Mouse (Mus musculus) stomach, embryonic 16.5 days (tissue): Measurements from ENCODE around the gene Apba1. TPM values are rescaled to one million over a fixed set of nuclear protein-coding genes. Genes with fewer than 3 reads are reported as not detected.

Experiments used
- ATAC-seq: fragments of 200-750 bp; cut with Nextera tagmentation; 2 replicates; pipeline ENCODE4 v1.8.0; 2017; ENCODE audit warnings: moderate number of reproducible peaks, moderate TSS enrichment; ENCODE audit not compliant: insufficient read depth, low FRiP score
- H3K27ac ChIP-seq: fragments of 300-500 bp; sonication (generic); 2 replicates; pipeline ENCODE4 v1.5.1; 2014; ENCODE audit warnings: low read length
- H3K27me3 ChIP-seq: fragments of 300-500 bp; sonication (generic); 2 replicates; pipeline ENCODE4 v1.6.1; 2014; ENCODE audit warnings: low read length, control low read depth, mixed read lengths; ENCODE audit not compliant: control insufficient read depth, insufficient read depth
- H3K36me3 ChIP-seq: fragments of 300-500 bp; sonication (generic); 2 replicates; pipeline ENCODE4 v1.6.1; 2014; ENCODE audit warnings: low read length; ENCODE audit not compliant: control insufficient read depth, insufficient read depth
- H3K4me1 ChIP-seq: fragments of 300-500 bp; sonication (generic); 2 replicates; pipeline ENCODE4 v1.6.1; 2014; ENCODE audit warnings: low read length, control low read depth, mixed read lengths; ENCODE audit not compliant: control insufficient read depth, insufficient read depth
- H3K4me2 ChIP-seq: fragments of 300-500 bp; sonication (generic); 2 replicates; pipeline ENCODE4 v1.6.1; 2014; ENCODE audit warnings: low read depth, low read length, mixed read lengths
- H3K4me3 ChIP-seq: fragments of 300-500 bp; sonication (generic); replicated peaks from 2 replicates; pipeline ENCODE4 v1.5.1; 2014; ENCODE audit warnings: mild to moderate bottlenecking, low read length
- H3K9ac ChIP-seq: fragments of 300-500 bp; sonication (generic); 2 replicates; pipeline ENCODE4 v1.6.1; 2014; ENCODE audit warnings: low read length
- H3K9me3 ChIP-seq: fragments of 300-500 bp; sonication (generic); replicated peaks from 2 replicates; pipeline ENCODE4 v1.6.1; 2016; ENCODE audit warnings: low read length, control low read depth; ENCODE audit not compliant: control insufficient read depth
- WGBS: fragments of 180-500 bp; shearing (Covaris S2); extraction: QIAGEN DNeasy Blood & Tissue Kit; methylation state at CpG from one replicate; pipeline ENCODE4 v1.1.7; 2014; 5-methylcytosine and 5-hydroxymethylcytosine counted together
- polyA plus RNA-seq: library from polyadenylated mRNA; unstranded; fragments of >200 nt; fragmentation: Nextera tagmentation; extraction: Ambion mirVana; gene quantifications from 2 replicates; pipeline ENCODE4 v1.2.1, GENCODE M21; 2015

The Apba1 gene
- polyA plus RNA-seq, 1 experiment from 2014 or later = 0.40 TPM

- no peak overlapping the region for H3K4me2 ChIP-seq
- no peaks in the 10 kb centered on the region for H3K36me3 ChIP-seq
- WGBS = 83% methylated on average over 6 of the region's 6 CpGs
- no peaks in the 10 kb centered on the region for H3K9me3 ChIP-seq
- H3K4me1 ChIP-seq = no peaks in the 10 kb centered on the region
- no peak overlapping the region for H3K27ac ChIP-seq
- no peak overlapping the region for H3K4me3 ChIP-seq
- no peaks in the 10 kb centered on the region for H3K27me3 ChIP-seq
- no peak overlapping the region for H3K9ac ChIP-seq
- ATAC-seq = no peak
Observed at GRCm38 (mm10) chr19:23874502-23874901, 115.8 kb downstream of the Apba1 start.

GRCm38 (mm10) chr19:23875819-23876218, 117.1 kb downstream of the Apba1 start:
- H3K9ac ChIP-seq = no peak overlapping the region
- H3K36me3 ChIP-seq = no peaks in the 10 kb centered on the region
- no peak overlapping the region for H3K4me3 ChIP-seq
- WGBS = 52% methylated on average over 5 of the region's 5 CpGs
- H3K4me2 ChIP-seq = no peak overlapping the region
- no peak for ATAC-seq
- no peaks in the 10 kb centered on the region for H3K27me3 ChIP-seq
- no peaks in the 10 kb centered on the region for H3K9me3 ChIP-seq
- H3K27ac ChIP-seq = no peak overlapping the region
- no peaks in the 10 kb centered on the region for H3K4me1 ChIP-seq

GRCm38 (mm10) chr19:23879862-23880261, 121.2 kb downstream of the Apba1 start:
- WGBS = 65% methylated on average over 7 of the region's 7 CpGs
- Histone ChIP-seq H3K27ac (no peak overlapping the region), H3K9me3 (no peaks in the 10 kb centered on the region), H3K36me3 (no peaks in the 10 kb centered on the region), H3K4me2 (no peak overlapping the region), H3K4me1 (no peaks in the 10 kb centered on the region), H3K4me3 (no peak overlapping the region), H3K9ac (no peak overlapping the region), H3K27me3 (no peaks in the 10 kb centered on the region)
- no peak for ATAC-seq

GRCm38 (mm10) chr19:23886169-23886568, 127.5 kb downstream of the Apba1 start:
- Histone ChIP-seq H3K27ac (no peak overlapping the region), H3K4me3 (no peak overlapping the region), H3K9ac (no peak overlapping the region), H3K4me2 (no peak overlapping the region), H3K4me1 (no peaks in the 10 kb centered on the region), H3K9me3 (no peaks in the 10 kb centered on the region), H3K36me3 (no peaks in the 10 kb centered on the region), H3K27me3 (no peaks in the 10 kb centered on the region)
- ATAC-seq = no peak
- 86% methylated on average over 5 of the region's 5 CpGs for WGBS

DNA sequence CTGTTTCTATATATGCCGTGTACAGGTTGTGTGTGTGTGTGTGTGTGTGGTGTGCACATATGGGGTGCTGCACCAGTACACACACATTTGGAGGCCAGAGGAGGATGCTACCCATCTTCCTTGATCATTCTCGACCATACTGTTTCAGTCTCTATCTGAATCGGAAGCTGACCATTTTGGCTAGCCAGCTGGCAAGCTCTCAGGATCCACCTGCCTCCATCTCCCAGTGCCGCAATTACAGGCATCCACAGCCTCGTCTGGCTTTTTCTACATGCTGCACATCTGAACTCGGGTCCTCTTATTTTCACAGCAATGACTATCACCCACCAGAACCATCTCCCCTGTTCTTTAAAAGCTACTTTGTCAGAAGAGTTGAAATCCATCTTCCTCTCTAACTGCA, 132.7 kb downstream of the Apba1 start:
- Histone ChIP-seq H3K27ac (no peak overlapping the region), H3K4me2 (no peak overlapping the region), H3K9me3 (no peaks in the 10 kb centered on the region; the same call in 1 of the 2 replicates), H3K4me1 (no peaks in the 10 kb centered on the region), H3K36me3 (no peaks in the 10 kb centered on the region), H3K9ac (no peak overlapping the region), H3K27me3 (peaks cover 27% of the 10 kb centered on the region), H3K4me3 (no peak overlapping the region)
- WGBS = 90% methylated on average over 6 of the region's 6 CpGs
- no peak for ATAC-seq

DNA sequence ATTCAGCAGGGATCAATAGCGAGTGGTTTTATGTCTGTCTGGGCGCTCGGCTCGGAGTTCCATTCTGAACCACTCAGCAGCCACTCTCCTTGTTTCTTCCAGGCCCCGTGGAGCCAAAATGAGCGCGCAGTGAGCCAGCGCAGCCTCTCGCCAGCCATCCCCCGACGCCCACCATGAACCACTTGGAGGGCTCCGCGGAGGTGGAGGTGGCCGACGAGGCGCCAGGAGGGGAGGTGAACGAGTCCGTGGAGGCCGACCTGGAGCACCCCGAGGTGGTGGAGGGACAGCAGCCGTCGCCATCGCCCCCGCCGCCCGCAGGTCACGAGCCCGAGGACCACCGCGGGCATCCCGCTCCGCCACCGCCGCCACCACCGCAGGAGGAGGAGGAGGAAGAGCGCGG, 133.9 kb downstream of the Apba1 start:
- Histone ChIP-seq H3K36me3 (no peaks in the 10 kb centered on the region), H3K4me2 (peak overlapping the region; percentile 64), H3K9me3 (no peaks in the 10 kb centered on the region; the same call in 1 of the 2 replicates), H3K4me3 (peak overlapping the region; percentile 46), H3K4me1 (no peaks in the 10 kb centered on the region), H3K27me3 (peaks cover 27% of the 10 kb centered on the region), H3K9ac (peak overlapping the region; percentile 56), H3K27ac (no peak overlapping the region)
- ATAC-seq = no peak
- WGBS = 25% methylated on average over 37 of the region's 37 CpGs

GRCm38 (mm10) chr19:23893093-23893889, 134.6 kb downstream of the Apba1 start:
- Histone ChIP-seq H3K36me3 (no peaks in the 10 kb centered on the region), H3K27ac (no peak overlapping the region), H3K27me3 (peaks cover 27% of the 10 kb centered on the region), H3K4me3 (peak overlapping the region; percentile 46), H3K9me3 (no peaks in the 10 kb centered on the region; the same call in 1 of the 2 replicates), H3K4me1 (no peaks in the 10 kb centered on the region), H3K9ac (peak overlapping the region; percentile 56), H3K4me2 (peak overlapping the region; percentile 64)
- peak; percentile 61; the same call in 1 of the 2 replicates for ATAC-seq
- 16% methylated on average over 107 of the region's 110 CpGs for WGBS

DNA sequence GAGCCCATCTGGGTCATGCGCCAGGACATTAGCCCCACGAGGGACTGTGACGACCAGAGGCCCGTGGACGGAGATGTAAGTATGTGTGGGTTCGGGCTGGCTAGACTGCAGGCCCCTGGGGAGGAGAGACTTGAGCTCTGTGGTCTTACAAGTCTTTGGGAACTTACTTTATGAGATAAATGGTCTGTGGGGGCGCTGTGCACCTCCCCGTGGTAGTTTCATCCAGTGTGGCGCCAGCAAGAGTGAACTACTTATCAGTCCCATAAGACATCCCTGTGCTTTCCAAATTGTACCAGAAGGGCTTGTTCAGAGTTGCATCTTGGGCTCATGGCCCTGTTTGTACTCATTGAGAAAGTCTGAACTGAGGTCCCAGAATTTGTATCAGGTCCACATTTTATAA, 135.3 kb downstream of the Apba1 start:
- H3K4me2 ChIP-seq = no peak overlapping the region
- no peak for ATAC-seq

DNA sequence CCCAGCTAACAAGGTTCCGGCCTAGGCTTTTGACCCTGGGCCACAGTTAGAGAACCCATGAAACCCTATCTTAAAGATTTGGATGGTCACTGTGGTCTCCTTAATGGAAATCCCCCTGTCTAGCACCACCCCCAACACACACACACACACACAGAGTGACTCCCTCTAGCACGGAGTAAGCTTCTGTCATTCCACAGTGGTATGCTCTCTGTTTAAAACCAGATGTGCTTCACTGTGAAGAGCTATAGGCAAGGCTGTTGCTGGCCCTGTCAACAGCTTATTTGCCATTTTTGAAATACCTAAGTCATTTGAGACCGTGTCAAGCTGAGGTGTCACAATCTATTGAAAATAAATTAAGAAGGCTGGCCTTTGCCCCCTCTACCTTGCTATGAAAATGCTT, 136.1 kb downstream of the Apba1 start:
- H3K27me3 ChIP-seq = peaks cover 27% of the 10 kb centered on the region
- H3K9ac ChIP-seq = no peak overlapping the region
- H3K4me2 ChIP-seq = no peak overlapping the region
- no peak overlapping the region for H3K27ac ChIP-seq
- no peaks in the 10 kb centered on the region for H3K4me1 ChIP-seq
- no peak for ATAC-seq
- WGBS = 38% methylated on average over 3 of the region's 3 CpGs
- H3K9me3 ChIP-seq = no peaks in the 10 kb centered on the region; the same call in 1 of the 2 replicates
- H3K36me3 ChIP-seq = no peaks in the 10 kb centered on the region
- no peak overlapping the region for H3K4me3 ChIP-seq

More for the DNA sequence above, 135.3 kb downstream of the Apba1 start:
- Histone ChIP-seq H3K36me3 (no peaks in the 10 kb centered on the region), H3K27me3 (peaks cover 27% of the 10 kb centered on the region), H3K4me1 (no peaks in the 10 kb centered on the region), H3K9me3 (no peaks in the 10 kb centered on the region; the same call in 1 of the 2 replicates), H3K9ac (no peak overlapping the region), H3K27ac (no peak overlapping the region), H3K4me3 (no peak overlapping the region)
- 60% methylated on average over 9 of the region's 9 CpGs for WGBS
